Mouse (Mus musculus): ENCODE results near the gene Nkiras2. TPM values are rescaled to one million over a fixed set of nuclear protein-coding genes. Genes with fewer than 3 reads are reported as not detected.
"Not testable (repeated sequence)": the region's sequence is repeated elsewhere in the genome, so short reads cannot be mapped to it uniquely, and the experiment has no call there.

The Nkiras2 gene
- polyA plus RNA-seq, 1 experiment from 2014 or later = 81.4 TPM

GRCm38 (mm10) chr11:100604321-100605005 lies 14.6 kb upstream of the Nkiras2 start:
- no peaks in the 10 kb centered on the region for H3K9me3 ChIP-seq
- H3K36me3 ChIP-seq (replicated peaks) = peaks cover 83% of the 10 kb centered on the region
- WGBS = 93% methylated on average over 4 of the region's 4 CpGs
- no peaks in the 10 kb centered on the region for H3K27me3 ChIP-seq (replicated peaks; ENCODE audit: low read depth, poor library complexity, severe bottlenecking)
- DNase-seq (ENCODE audit: low spot score) = no peak
- H3K4me3 ChIP-seq = no peak overlapping the region
- H3K27ac ChIP-seq (replicated peaks) = no peak overlapping the region
- H3K4me1 ChIP-seq = no peaks in the 10 kb centered on the region

DNA sequence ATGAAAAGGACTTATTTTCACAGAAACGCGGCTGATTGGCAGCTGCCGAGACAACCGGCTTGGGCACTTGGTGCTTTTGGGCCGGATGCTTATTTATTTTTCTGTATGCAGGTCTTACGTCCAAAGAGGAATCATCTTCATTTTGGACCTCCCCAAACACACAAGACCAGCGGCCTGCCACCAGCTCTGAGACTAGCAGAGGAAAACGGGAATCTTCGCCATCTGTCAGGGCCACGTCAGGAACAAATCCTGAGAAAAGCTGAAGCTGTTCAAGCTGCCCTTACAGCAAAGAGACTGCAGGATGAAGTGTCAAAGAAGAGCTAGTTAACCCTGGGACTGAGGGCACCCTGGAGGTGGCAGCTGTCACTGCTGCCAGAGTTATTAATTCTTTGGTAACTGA lies 13.6 kb upstream of the Nkiras2 start:
- Histone ChIP-seq H3K27ac (replicated peaks) (no peak overlapping the region), H3K36me3 (replicated peaks) (peaks cover 82% of the 10 kb centered on the region), H3K27me3 (replicated peaks; ENCODE audit: low read depth, poor library complexity, severe bottlenecking) (no peaks in the 10 kb centered on the region), H3K4me3 (no peak overlapping the region), H3K9me3 (no peaks in the 10 kb centered on the region), H3K4me1 (no peaks in the 10 kb centered on the region)
- WGBS = 92% methylated on average over 10 of the region's 10 CpGs
- no peak for DNase-seq (ENCODE audit: low spot score)

DNA sequence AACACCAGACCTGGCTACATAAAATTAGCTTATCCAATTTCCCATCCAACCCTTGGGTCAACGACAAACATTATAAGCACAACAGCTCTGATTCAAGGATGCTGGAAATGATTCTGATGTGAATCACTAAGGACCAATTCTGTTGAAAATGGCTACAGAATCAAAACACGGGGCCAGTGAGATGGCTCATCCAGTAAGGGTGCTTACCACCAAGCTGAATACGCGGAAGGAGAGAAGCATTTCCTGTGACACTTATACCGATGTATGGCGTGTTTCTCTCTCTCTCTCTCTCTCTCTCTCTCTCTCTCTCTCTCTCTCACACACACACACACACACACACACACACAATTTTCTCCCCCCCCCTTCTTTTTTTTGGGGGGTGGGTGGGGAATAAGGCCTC lies 11.9 kb upstream of the Nkiras2 start:
- H3K4me1 ChIP-seq = no peaks in the 10 kb centered on the region
- 95% methylated on average over 6 of the region's 6 CpGs for WGBS
- no peak overlapping the region for H3K27ac ChIP-seq (replicated peaks)
- H3K9me3 ChIP-seq = no peaks in the 10 kb centered on the region
- no peak overlapping the region for H3K4me3 ChIP-seq
- no peak for DNase-seq (ENCODE audit: low spot score)
- no peaks in the 10 kb centered on the region for H3K27me3 ChIP-seq (replicated peaks; ENCODE audit: low read depth, poor library complexity, severe bottlenecking)
- H3K36me3 ChIP-seq (replicated peaks) = peaks cover 80% of the 10 kb centered on the region

GRCm38 (mm10) chr11:100608796-100609195 lies 10.2 kb upstream of the Nkiras2 start:
- Histone ChIP-seq H3K9me3 (no peaks in the 10 kb centered on the region), H3K36me3 (replicated peaks) (peaks cover 77% of the 10 kb centered on the region), H3K27me3 (replicated peaks; ENCODE audit: low read depth, poor library complexity, severe bottlenecking) (no peaks in the 10 kb centered on the region), H3K4me1 (no peaks in the 10 kb centered on the region), H3K27ac (replicated peaks) (no peak overlapping the region), H3K4me3 (no peak overlapping the region)
- 81% methylated on average over 4 of the region's 4 CpGs for WGBS
- no peak for DNase-seq (ENCODE audit: low spot score)

DNA sequence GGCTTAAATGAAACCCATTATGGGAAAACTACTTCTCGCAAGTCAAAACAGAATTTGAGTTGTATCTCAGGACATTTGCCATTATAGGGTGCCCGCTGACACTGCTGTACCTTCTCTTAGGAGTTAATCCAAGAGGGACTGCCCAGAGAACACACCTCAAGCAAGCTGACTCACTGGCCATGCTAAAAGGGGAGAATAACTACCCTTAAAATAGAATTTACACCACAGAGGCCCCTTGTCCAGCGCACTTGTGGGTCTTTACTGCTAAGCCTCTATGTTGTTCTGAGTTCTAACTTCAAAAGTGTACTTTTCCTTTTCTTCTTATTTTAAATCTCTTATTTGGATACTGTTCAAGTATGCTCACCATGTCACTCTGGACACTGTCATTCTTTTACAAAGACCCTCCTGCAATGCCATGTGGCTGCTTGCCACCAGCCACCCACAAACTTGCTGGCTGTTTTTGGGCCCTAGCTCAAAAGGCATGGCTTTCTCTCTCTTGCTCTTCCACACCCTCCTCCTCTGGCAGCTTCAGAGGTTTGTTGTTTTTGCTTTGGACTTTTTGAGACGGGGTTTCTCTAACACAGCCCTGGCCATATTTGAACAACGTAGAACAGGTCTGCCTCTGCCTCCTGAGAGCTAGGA lies 9.6 kb upstream of the Nkiras2 start:
- H3K27me3 ChIP-seq (replicated peaks; ENCODE audit: low read depth, poor library complexity, severe bottlenecking) = no peaks in the 10 kb centered on the region
- peaks cover 73% of the 10 kb centered on the region for H3K36me3 ChIP-seq (replicated peaks)
- H3K4me3 ChIP-seq = no peak overlapping the region
- DNase-seq (ENCODE audit: low spot score) = no peak
- no peak overlapping the region for H3K27ac ChIP-seq (replicated peaks)
- H3K4me1 ChIP-seq = no peaks in the 10 kb centered on the region
- WGBS = 90% methylated on average over 5 of the region's 5 CpGs
- no peaks in the 10 kb centered on the region for H3K9me3 ChIP-seq

DNA sequence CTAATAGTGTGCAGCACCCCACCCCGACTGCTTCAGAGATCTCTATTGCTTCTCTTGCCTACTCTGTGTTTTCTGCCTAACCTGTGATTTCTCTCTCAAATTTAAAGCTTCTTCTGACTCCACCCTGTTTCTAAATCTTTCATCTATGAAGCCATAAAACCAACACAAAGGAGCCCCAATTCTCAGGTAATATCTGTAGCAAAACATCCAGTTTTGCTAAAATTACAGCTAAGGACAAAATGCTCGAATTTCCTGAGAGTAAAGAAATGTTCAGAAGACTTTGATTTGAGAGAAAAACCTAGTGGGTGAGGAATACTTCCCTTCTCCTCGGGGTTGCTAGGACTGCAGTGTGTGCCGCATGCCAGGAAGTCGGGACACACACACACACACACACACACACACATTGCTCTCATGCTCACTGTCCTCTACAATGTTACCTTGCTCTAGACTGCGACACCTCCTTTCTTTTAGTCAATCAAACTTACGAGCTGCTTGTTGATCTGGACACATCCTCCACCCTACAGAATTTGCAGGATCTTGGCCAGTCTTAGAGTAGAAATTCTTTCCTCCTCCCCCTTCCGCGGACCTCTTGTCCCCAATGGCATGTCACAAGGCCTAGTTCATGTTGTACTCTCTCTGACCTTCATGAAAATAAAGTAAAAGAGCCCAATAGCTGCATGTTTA lies 8.9 kb upstream of the Nkiras2 start:
- Histone ChIP-seq H3K36me3 (replicated peaks) (peaks cover 69% of the 10 kb centered on the region), H3K27ac (replicated peaks) (no peak overlapping the region)
- 86% methylated on average over 9 of the region's 9 CpGs for WGBS

GRCm38 (mm10) chr11:100611627-100612026 lies 7.4 kb upstream of the Nkiras2 start:
- no peak overlapping the region for H3K27ac ChIP-seq (replicated peaks)
- no peak for DNase-seq (ENCODE audit: low spot score)
- H3K4me1 ChIP-seq = no peaks in the 10 kb centered on the region
- H3K9me3 ChIP-seq = no peaks in the 10 kb centered on the region
- no peaks in the 10 kb centered on the region for H3K27me3 ChIP-seq (replicated peaks; ENCODE audit: low read depth, poor library complexity, severe bottlenecking)
- WGBS = 91% methylated on average over 6 of the region's 6 CpGs
- no peak overlapping the region for H3K4me3 ChIP-seq
- H3K36me3 ChIP-seq (replicated peaks) = peaks cover 69% of the 10 kb centered on the region

More for the DNA sequence above, 8.9 kb upstream of the Nkiras2 start:
- H3K9me3 ChIP-seq = no peaks in the 10 kb centered on the region
- no peaks in the 10 kb centered on the region for H3K27me3 ChIP-seq (replicated peaks; ENCODE audit: low read depth, poor library complexity, severe bottlenecking)
- no peak overlapping the region for H3K4me3 ChIP-seq
- no peak for DNase-seq (ENCODE audit: low spot score)
- no peaks in the 10 kb centered on the region for H3K4me1 ChIP-seq

DNA sequence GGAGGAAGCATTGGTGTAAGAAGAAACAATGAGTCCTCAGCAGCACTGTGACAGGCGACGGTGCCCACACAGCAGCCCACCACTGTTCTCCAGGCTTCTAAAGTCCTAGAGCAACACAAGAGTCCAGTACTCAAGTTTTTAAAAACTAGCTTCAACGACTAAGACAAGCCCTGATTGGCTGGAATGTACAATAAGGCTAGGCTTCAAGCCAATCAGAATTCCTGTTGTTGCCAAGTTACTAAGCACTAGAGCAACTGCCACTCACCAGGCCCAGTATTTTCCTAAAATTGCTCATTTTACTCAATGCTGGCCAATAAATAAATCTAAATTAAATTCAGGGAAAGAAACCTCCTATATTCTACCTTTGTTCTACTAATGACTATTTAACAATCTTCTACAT lies 5.8 kb upstream of the Nkiras2 start:
- WGBS = 90% methylated on average over 3 of the region's 3 CpGs
- DNase-seq (ENCODE audit: low spot score) = no peak
- no peaks in the 10 kb centered on the region for H3K9me3 ChIP-seq
- H3K4me3 ChIP-seq = no peak overlapping the region
- H3K27me3 ChIP-seq (replicated peaks; ENCODE audit: low read depth, poor library complexity, severe bottlenecking) = no peaks in the 10 kb centered on the region
- no peak overlapping the region for H3K27ac ChIP-seq (replicated peaks)
- peaks cover 9% of the 10 kb centered on the region for H3K4me1 ChIP-seq
- H3K36me3 ChIP-seq (replicated peaks) = peaks cover 55% of the 10 kb centered on the region

GRCm38 (mm10) chr11:100616332-100616731 lies 2.7 kb upstream of the Nkiras2 start:
- H3K9me3 ChIP-seq = no peaks in the 10 kb centered on the region
- no peak overlapping the region for H3K27ac ChIP-seq (replicated peaks)
- WGBS = 87% methylated on average over 5 of the region's 5 CpGs
- H3K36me3 ChIP-seq (replicated peaks) = peaks cover 31% of the 10 kb centered on the region
- DNase-seq (ENCODE audit: low spot score) = no peak
- H3K4me3 ChIP-seq = no peak overlapping the region
- H3K4me1 ChIP-seq = peaks cover 23% of the 10 kb centered on the region
- H3K27me3 ChIP-seq (replicated peaks; ENCODE audit: low read depth, poor library complexity, severe bottlenecking) = no peaks in the 10 kb centered on the region

DNA sequence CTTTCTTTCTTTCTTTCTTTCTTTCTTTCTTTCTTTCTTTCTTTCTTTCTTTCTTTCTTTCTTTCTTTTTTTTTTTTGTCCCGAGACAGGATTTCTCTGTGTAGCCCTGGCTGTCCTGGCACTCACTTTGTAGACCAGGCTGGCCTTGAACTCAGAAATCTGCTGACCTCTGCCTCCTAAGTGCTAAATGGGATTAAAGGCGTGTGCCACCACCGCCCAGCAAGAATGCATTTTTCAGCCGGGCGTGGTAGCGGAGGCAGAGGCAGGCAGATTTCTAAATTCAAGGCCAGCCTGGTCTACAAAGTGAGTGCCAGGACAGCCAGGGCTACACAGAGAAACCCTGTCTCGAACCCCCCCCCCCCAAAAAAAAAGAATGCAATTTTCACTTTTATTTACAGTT lies 2.2 kb upstream of the Nkiras2 start:
- not testable (repeated sequence) for H3K27ac ChIP-seq (replicated peaks); H3K27me3 ChIP-seq (replicated peaks; ENCODE audit: low read depth, poor library complexity, severe bottlenecking); H3K9me3 ChIP-seq; DNase-seq (ENCODE audit: low spot score); H3K4me3 ChIP-seq
- H3K4me1 ChIP-seq = peaks cover 23% of the 10 kb centered on the region
- peaks cover 26% of the 10 kb centered on the region for H3K36me3 ChIP-seq (replicated peaks)
- WGBS = 89% methylated on average over 7 of the region's 7 CpGs

DNA sequence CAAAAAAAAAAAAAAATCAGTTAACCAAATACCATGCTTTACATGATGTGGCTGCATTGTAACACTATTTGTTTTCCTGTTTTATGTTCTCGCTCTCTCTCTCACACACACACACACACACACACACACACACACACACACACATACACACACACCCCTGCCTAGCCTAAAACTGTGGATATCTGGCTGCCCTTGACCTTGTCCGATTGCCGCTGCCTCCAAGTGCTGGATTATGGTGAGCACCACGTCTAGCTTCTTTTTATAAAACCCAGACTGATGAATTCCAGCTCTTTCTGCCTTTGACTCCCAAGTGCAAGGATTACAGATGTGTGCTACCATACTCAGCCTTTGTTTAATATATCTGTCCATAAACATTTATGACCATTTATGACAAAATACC lies 1.6 kb upstream of the Nkiras2 start:
- Histone ChIP-seq H3K9me3 (no peaks in the 10 kb centered on the region), H3K36me3 (replicated peaks) (peaks cover 20% of the 10 kb centered on the region), H3K4me3 (peak overlapping the region; percentile 96), H3K27me3 (replicated peaks; ENCODE audit: low read depth, poor library complexity, severe bottlenecking) (no peaks in the 10 kb centered on the region), H3K27ac (replicated peaks) (no peak overlapping the region), H3K4me1 (peaks cover 25% of the 10 kb centered on the region)
- no peak for DNase-seq (ENCODE audit: low spot score)
- 93% methylated on average over 4 of the region's 4 CpGs for WGBS

DNA sequence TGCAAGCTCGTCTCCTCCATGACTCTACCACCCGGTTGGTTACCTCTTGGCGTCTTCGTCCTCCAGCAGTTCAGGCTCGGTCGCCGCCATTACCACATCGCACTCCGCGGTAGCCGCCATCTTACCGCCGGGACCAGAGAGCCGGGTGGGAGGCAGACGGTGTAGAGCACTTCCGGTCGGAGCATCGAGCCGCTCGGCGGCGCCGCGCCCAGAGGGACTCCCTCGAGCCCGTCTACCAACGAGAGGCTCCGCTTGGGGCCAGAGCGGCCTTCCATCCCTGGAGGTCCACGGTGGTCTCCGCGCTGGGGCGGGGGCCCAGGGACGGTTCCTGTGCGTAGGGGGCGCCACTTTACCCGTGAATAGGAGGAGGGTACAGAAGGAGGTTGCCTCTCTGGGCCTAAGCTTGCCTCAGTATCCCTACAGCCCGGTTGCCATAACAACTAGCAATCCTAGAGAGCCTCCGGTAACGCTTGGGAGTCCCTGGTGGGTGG lies 486 bp downstream of the Nkiras2 start:
- H3K36me3 ChIP-seq (replicated peaks) = peaks cover 18% of the 10 kb centered on the region
- peak overlapping the region; percentile 98 for H3K27ac ChIP-seq (replicated peaks)
- WGBS = under 1% methylated on average over 40 of the region's 40 CpGs
- peak; percentile 99 for DNase-seq (ENCODE audit: low spot score)
- H3K9me3 ChIP-seq = no peaks in the 10 kb centered on the region
- peak overlapping the region; percentile 96 for H3K4me3 ChIP-seq
- no peaks in the 10 kb centered on the region for H3K27me3 ChIP-seq (replicated peaks; ENCODE audit: low read depth, poor library complexity, severe bottlenecking)
- H3K4me1 ChIP-seq = peaks cover 37% of the 10 kb centered on the region

- peaks cover 37% of the 10 kb centered on the region for H3K4me1 ChIP-seq
- no peak for DNase-seq (ENCODE audit: low spot score)
- H3K4me3 ChIP-seq = peak within 1 kb of the TSS; percentile 96
- peak within 1 kb of the TSS; percentile 98 for H3K27ac ChIP-seq (replicated peaks)
- no peaks in the 10 kb centered on the region for H3K9me3 ChIP-seq
- H3K27me3 ChIP-seq (replicated peaks; ENCODE audit: low read depth, poor library complexity, severe bottlenecking) = no peaks in the 10 kb centered on the region
- 5% methylated on average over 11 of the region's 11 CpGs for WGBS
- H3K36me3 ChIP-seq (replicated peaks) = peaks cover 23% of the 10 kb centered on the region
Measured at GRCm38 (mm10) chr11:100619982-100620381, 938 bp downstream of the Nkiras2 start, which contains the start of gene Dnajc7. Gene Dnajc7, minus strand, starts transcription at chr11:100620168.
